Mouse (Mus musculus): ENCODE measurements around the gene Btbd2. TPM values are rescaled to one million over a fixed set of nuclear protein-coding genes. Genes with fewer than 3 reads are reported as not detected.

Gene Btbd2
- polyA plus RNA-seq, 1 experiment from 2014 or later: 41.7 TPM

DNA sequence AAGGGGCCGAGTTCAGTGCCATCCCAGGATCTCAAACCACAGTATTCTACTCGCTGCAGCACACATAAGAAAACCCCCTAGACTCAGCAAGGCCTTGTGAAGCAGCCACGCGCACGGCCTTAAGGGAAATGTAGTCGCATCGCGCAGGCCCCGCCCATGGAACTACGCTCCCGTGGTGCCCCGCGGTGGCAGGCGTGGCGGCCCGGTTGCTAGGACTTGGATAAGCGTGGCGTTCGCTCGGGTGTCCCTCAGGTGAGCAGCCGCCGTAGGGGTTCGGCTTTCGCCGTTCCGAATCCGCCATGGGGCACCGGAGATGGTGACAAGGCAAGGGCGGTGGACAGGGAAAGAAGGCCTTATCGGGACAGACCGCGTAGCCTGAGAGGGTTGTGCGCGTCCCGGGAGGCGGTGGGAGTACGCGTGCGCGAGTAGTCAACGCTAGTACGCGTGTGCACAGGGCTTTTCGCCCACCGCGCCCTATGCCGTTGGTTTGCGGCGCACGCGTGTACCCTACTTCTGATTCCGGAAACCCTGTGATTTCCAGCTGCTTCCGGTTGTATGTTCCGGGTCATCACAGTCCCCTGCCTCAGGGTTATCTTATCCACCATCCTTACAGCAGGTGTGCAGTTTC lies 54.1 kb downstream of the Btbd2 start, which contains the start of the genes Scamp4 and Adat3:
Scamp4 (plus strand) TSS at position 175 of the 628 bp plus-strand sequence.
Adat3 (plus strand) TSS at position 183 of the 628 bp plus-strand sequence.
- H3K9ac ChIP-seq (ENCODE audit: low read length): peak within 1 kb of the TSS; percentile 85
- under 1% methylated on average over 54 of the region's 54 CpGs for WGBS
- peak within 1 kb of the TSS; percentile 94 for H3K4me2 ChIP-seq (ENCODE audit: low read depth, low read length)
- no peaks in the 10 kb centered on the region for H3K27me3 ChIP-seq (ENCODE audit: control insufficient read depth, insufficient read depth, low read length)
- peak; percentile 95 for ATAC-seq (replicated peaks; ENCODE audit: extremely low read depth, insufficient read depth, low FRiP score)
- peak within 1 kb of the TSS; percentile 91 for H3K4me3 ChIP-seq (ENCODE audit: low read length)
- H3K27ac ChIP-seq (ENCODE audit: low read length): peak within 1 kb of the TSS; percentile 82
- H3K4me1 ChIP-seq (ENCODE audit: control insufficient read depth, insufficient read depth, low read length): peaks cover 15% of the 10 kb centered on the region
- peaks cover 16% of the 10 kb centered on the region for H3K36me3 ChIP-seq (ENCODE audit: control insufficient read depth, insufficient read depth)
- H3K9me3 ChIP-seq (replicated peaks; ENCODE audit: control insufficient read depth, low read length): no peaks in the 10 kb centered on the region

DNA sequence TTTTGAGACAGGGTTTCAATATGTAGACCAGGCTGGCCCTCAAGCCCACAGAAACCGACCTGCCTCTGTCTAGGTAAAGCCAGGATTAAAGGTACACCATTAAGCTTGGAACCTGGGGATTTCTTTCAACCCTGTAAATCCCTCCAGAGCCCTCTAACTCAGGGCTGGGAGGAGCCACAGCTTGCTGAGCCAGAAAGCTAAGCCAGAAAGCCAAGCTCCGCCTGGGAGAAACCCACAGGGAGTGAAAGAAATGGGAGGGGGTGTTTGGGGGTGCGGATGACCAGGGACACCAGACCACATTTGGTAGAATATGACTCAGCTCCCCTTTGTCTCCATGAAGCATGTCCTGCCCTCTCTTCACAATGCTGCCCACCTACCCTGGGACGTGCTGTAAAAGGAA lies 60.6 kb downstream of the Btbd2 start:
- no peak overlapping the region for H3K4me3 ChIP-seq (ENCODE audit: low read length)

More for the DNA sequence above, 60.6 kb downstream of the Btbd2 start:
- no peaks in the 10 kb centered on the region for H3K36me3 ChIP-seq (ENCODE audit: control insufficient read depth, insufficient read depth)
- H3K9me3 ChIP-seq (replicated peaks; ENCODE audit: control insufficient read depth, low read length): no peaks in the 10 kb centered on the region
- no peaks in the 10 kb centered on the region for H3K4me1 ChIP-seq (ENCODE audit: control insufficient read depth, insufficient read depth, low read length)
- H3K9ac ChIP-seq (ENCODE audit: low read length): no peak overlapping the region
- 43% methylated on average over 4 of the region's 4 CpGs for WGBS
- no peak overlapping the region for H3K27ac ChIP-seq (ENCODE audit: low read length)
- H3K4me2 ChIP-seq (ENCODE audit: low read depth, low read length): no peak overlapping the region
- H3K27me3 ChIP-seq (ENCODE audit: control insufficient read depth, insufficient read depth, low read length): no peaks in the 10 kb centered on the region
- no peak for ATAC-seq (replicated peaks; ENCODE audit: extremely low read depth, insufficient read depth, low FRiP score)

Small RNAs within 50 kb of the gene (microRNA-seq; reads per million reads assigned to microRNA genes)
- gene Mir6912: not detected

Other genes starting within 250 kb of the Btbd2 start
- 41.9 and 47.0 TPM in 2 replicates for gene Tcf3, start 223.4 kb downstream of the Btbd2 start, polyA plus RNA-seq (2015; fragmentation: Nextera tagmentation; extraction: Ambion mirVana)
- gene Onecut3, start 162.2 kb downstream of the Btbd2 start, polyA plus RNA-seq (2015; fragmentation: Nextera tagmentation; extraction: Ambion mirVana): not detected in 2 replicates
- gene Atp8b3, start 117.9 kb downstream of the Btbd2 start, polyA plus RNA-seq (2015; fragmentation: Nextera tagmentation; extraction: Ambion mirVana): 0.03 and 0.04 TPM in 2 replicates
- gene Rexo1, start 95.5 kb downstream of the Btbd2 start, polyA plus RNA-seq (2015; fragmentation: Nextera tagmentation; extraction: Ambion mirVana): 15.0 and 16.5 TPM in 2 replicates
- gene Klf16, start 79.8 kb downstream of the Btbd2 start, polyA plus RNA-seq (2015; fragmentation: Nextera tagmentation; extraction: Ambion mirVana): 5.8 and 6.0 TPM in 2 replicates
- 79.5 and 91.7 TPM in 2 replicates for gene Abhd17a, start 66.7 kb downstream of the Btbd2 start, polyA plus RNA-seq (2015; fragmentation: Nextera tagmentation; extraction: Ambion mirVana)
- 60.1 and 68.4 TPM in 2 replicates for gene Scamp4, start 54.2 kb downstream of the Btbd2 start, polyA plus RNA-seq (2015; fragmentation: Nextera tagmentation; extraction: Ambion mirVana)
- 3.5 and 4.0 TPM in 2 replicates for gene Adat3, start 54.2 kb downstream of the Btbd2 start, polyA plus RNA-seq (2015; fragmentation: Nextera tagmentation; extraction: Ambion mirVana)
- 2.2 and 2.8 TPM in 2 replicates for gene Gm49322, start 51.0 kb downstream of the Btbd2 start, polyA plus RNA-seq (2015; fragmentation: Nextera tagmentation; extraction: Ambion mirVana)
- gene Csnk1g2, start 34.2 kb downstream of the Btbd2 start, polyA plus RNA-seq (2015; fragmentation: Nextera tagmentation; extraction: Ambion mirVana): 50.7 and 103 TPM in 2 replicates
- gene Mknk2, start 21.0 kb upstream of the Btbd2 start, polyA plus RNA-seq (2015; fragmentation: Nextera tagmentation; extraction: Ambion mirVana): 82.1 and 92.8 TPM in 2 replicates
- 29.0 and 33.4 TPM in 2 replicates for gene Mob3a, start 44.9 kb upstream of the Btbd2 start, polyA plus RNA-seq (2015; fragmentation: Nextera tagmentation; extraction: Ambion mirVana)
- 11.2 and 13.2 TPM in 2 replicates for gene Izumo4, start 45.1 kb upstream of the Btbd2 start, polyA plus RNA-seq (2015; fragmentation: Nextera tagmentation; extraction: Ambion mirVana)
- gene Ap3d1, start 85.2 kb upstream of the Btbd2 start, polyA plus RNA-seq (2015; fragmentation: Nextera tagmentation; extraction: Ambion mirVana): 45.7 and 49.5 TPM in 2 replicates
- 18.8 and 19.2 TPM in 2 replicates for gene Dot1l, start 98.1 kb upstream of the Btbd2 start, polyA plus RNA-seq (2015; fragmentation: Nextera tagmentation; extraction: Ambion mirVana)
- 42.3 and 47.7 TPM in 2 replicates for gene Sf3a2, start 141.1 kb upstream of the Btbd2 start, polyA plus RNA-seq (2015; fragmentation: Nextera tagmentation; extraction: Ambion mirVana)
- gene Plekhj1, start 141.6 kb upstream of the Btbd2 start, polyA plus RNA-seq (2015; fragmentation: Nextera tagmentation; extraction: Ambion mirVana): 79.4 and 83.3 TPM in 2 replicates
- 0.13 and 0.29 TPM in 2 replicates for gene Amh, start 148.2 kb upstream of the Btbd2 start, polyA plus RNA-seq (2015; fragmentation: Nextera tagmentation; extraction: Ambion mirVana)
- gene Jsrp1, start 156.4 kb upstream of the Btbd2 start, polyA plus RNA-seq (2015; fragmentation: Nextera tagmentation; extraction: Ambion mirVana): 5.6 and 6.7 TPM in 2 replicates
- 2,111 and 2,265 TPM in 2 replicates for gene Oaz1, start 169.6 kb upstream of the Btbd2 start, polyA plus RNA-seq (2015; fragmentation: Nextera tagmentation; extraction: Ambion mirVana)
- gene Lingo3, start 187.0 kb upstream of the Btbd2 start, polyA plus RNA-seq (2015; fragmentation: Nextera tagmentation; extraction: Ambion mirVana): 0.39 and 0.84 TPM in 2 replicates
- gene Lsm7, start 198.1 kb upstream of the Btbd2 start, polyA plus RNA-seq (2015; fragmentation: Nextera tagmentation; extraction: Ambion mirVana): 141 and 148 TPM in 2 replicates
- gene Sppl2b, start 198.2 kb upstream of the Btbd2 start, polyA plus RNA-seq (2015; fragmentation: Nextera tagmentation; extraction: Ambion mirVana): 28.4 and 33.2 TPM in 2 replicates
- gene Tmprss9, start 214.8 kb upstream of the Btbd2 start, polyA plus RNA-seq (2015; fragmentation: Nextera tagmentation; extraction: Ambion mirVana): not detected in 2 replicates
- gene Timm13, start 243.9 kb upstream of the Btbd2 start, polyA plus RNA-seq (2015; fragmentation: Nextera tagmentation; extraction: Ambion mirVana): 286 and 289 TPM in 2 replicates

Measured in heart, embryonic 16.5 days (tissue).